Mouse (Mus musculus): Measurements from ENCODE around the gene Cstb. TPM values are rescaled to one million over a fixed set of nuclear protein-coding genes. Genes with fewer than 3 reads are reported as not detected.

The Cstb gene
- polyA plus RNA-seq, 1 experiment from 2014 or later = 675 TPM

- no peaks in the 10 kb centered on the region; the same call in 1 of the 2 replicates for H3K4me1 ChIP-seq (replicated peaks; ENCODE audit: control insufficient read depth, insufficient read depth)
- TF ChIP-seq CTCF (IDR thresholded peaks at IDR 0.05; ENCODE audit: low read depth) (no peak), EP300 (optimal IDR thresholded peaks at IDR 0.05) (no peak)
- H3K27me3 ChIP-seq (ENCODE audit: control insufficient read depth, insufficient read depth, low read length) = no peaks in the 10 kb centered on the region
- H3K4me3 ChIP-seq (ENCODE audit: low read depth, low read length) = no peak overlapping the region
- H3K36me3 ChIP-seq (ENCODE audit: control insufficient read depth, insufficient read depth, low read length) = peaks cover 3% of the 10 kb centered on the region; the same call in 1 of the 2 replicates
- WGBS = 84% methylated on average over 3 of the region's 3 CpGs
- no peak overlapping the region for H3K4me2 ChIP-seq (replicated peaks; ENCODE audit: low read depth)
- H3K9me3 ChIP-seq (ENCODE audit: control insufficient read depth, low read length) = no peaks in the 10 kb centered on the region
- no peak overlapping the region for H3K9ac ChIP-seq (ENCODE audit: low read length)
- ATAC-seq (ENCODE audit: low FRiP score, low TSS enrichment) = no peak
- no peak for DNase-seq (ENCODE audit: low spot score)
- H3K27ac ChIP-seq (replicated peaks) = no peak overlapping the region
These were observed 2.9 kb upstream of the Cstb start for GRCm38 (mm10) chr10:78422614-78423013.

GRCm38 (mm10) chr10:78426117-78426735 is 757 bp downstream of the Cstb start:
- 27% methylated on average over 6 of the region's 6 CpGs for WGBS
- Histone ChIP-seq H3K9me3 (ENCODE audit: control insufficient read depth, low read length) (no peaks in the 10 kb centered on the region), H3K4me3 (ENCODE audit: low read depth, low read length) (peak overlapping the region; percentile 79), H3K4me1 (replicated peaks; ENCODE audit: control insufficient read depth, insufficient read depth) (no peaks in the 10 kb centered on the region; the same call in 1 of the 2 replicates), H3K9ac (ENCODE audit: low read length) (peak overlapping the region; percentile 94), H3K27ac (replicated peaks) (peak overlapping the region; percentile 93), H3K4me2 (replicated peaks; ENCODE audit: low read depth) (peak overlapping the region; percentile 79), H3K27me3 (ENCODE audit: control insufficient read depth, insufficient read depth, low read length) (no peaks in the 10 kb centered on the region), H3K36me3 (ENCODE audit: control insufficient read depth, insufficient read depth, low read length) (peaks cover 14% of the 10 kb centered on the region)
- peak; percentile 47 for DNase-seq (ENCODE audit: low spot score)
- ATAC-seq (ENCODE audit: low FRiP score, low TSS enrichment) = peak; percentile 41
- TF ChIP-seq CTCF (IDR thresholded peaks at IDR 0.05; ENCODE audit: low read depth) (no peak), EP300 (optimal IDR thresholded peaks at IDR 0.05) (no peak)

- no peaks in the 10 kb centered on the region for H3K27me3 ChIP-seq (ENCODE audit: control insufficient read depth, insufficient read depth, low read length)
- no peak overlapping the region for H3K4me2 ChIP-seq (replicated peaks; ENCODE audit: low read depth)
- H3K36me3 ChIP-seq (ENCODE audit: control insufficient read depth, insufficient read depth, low read length) = peaks cover 14% of the 10 kb centered on the region
- 91% methylated on average over 11 of the region's 11 CpGs for WGBS
- no peak overlapping the region for H3K4me3 ChIP-seq (ENCODE audit: low read depth, low read length)
- no peak overlapping the region for H3K27ac ChIP-seq (replicated peaks)
- H3K9me3 ChIP-seq (ENCODE audit: control insufficient read depth, low read length) = no peaks in the 10 kb centered on the region
- no peak for TF ChIP-seq EP300 (optimal IDR thresholded peaks at IDR 0.05)
- no peak for TF ChIP-seq CTCF (IDR thresholded peaks at IDR 0.05; ENCODE audit: low read depth)
- DNase-seq (ENCODE audit: low spot score) = no peak
- no peaks in the 10 kb centered on the region; the same call in 1 of the 2 replicates for H3K4me1 ChIP-seq (replicated peaks; ENCODE audit: control insufficient read depth, insufficient read depth)
- H3K9ac ChIP-seq (ENCODE audit: low read length) = no peak overlapping the region
- ATAC-seq (ENCODE audit: low FRiP score, low TSS enrichment) = no peak
These were observed 2.6 kb downstream of the Cstb start for GRCm38 (mm10) chr10:78428070-78428469.

GRCm38 (mm10) chr10:78429180-78429579 is 3.7 kb downstream of the Cstb start:
- ATAC-seq (ENCODE audit: low FRiP score, low TSS enrichment) (no peak), DNase-seq (ENCODE audit: low spot score) (no peak)
- Histone ChIP-seq H3K27ac (replicated peaks) (no peak overlapping the region), H3K9ac (ENCODE audit: low read length) (no peak overlapping the region), H3K4me2 (replicated peaks; ENCODE audit: low read depth) (no peak overlapping the region), H3K36me3 (ENCODE audit: control insufficient read depth, insufficient read depth, low read length) (peaks cover 14% of the 10 kb centered on the region), H3K9me3 (ENCODE audit: control insufficient read depth, low read length) (no peaks in the 10 kb centered on the region), H3K27me3 (ENCODE audit: control insufficient read depth, insufficient read depth, low read length) (no peaks in the 10 kb centered on the region), H3K4me1 (replicated peaks; ENCODE audit: control insufficient read depth, insufficient read depth) (no peaks in the 10 kb centered on the region; the same call in 1 of the 2 replicates), H3K4me3 (ENCODE audit: low read depth, low read length) (no peak overlapping the region)
- 84% methylated on average over 5 of the region's 5 CpGs for WGBS
- TF ChIP-seq EP300 (optimal IDR thresholded peaks at IDR 0.05) (no peak), CTCF (IDR thresholded peaks at IDR 0.05; ENCODE audit: low read depth) (no peak)

- no peaks in the 10 kb centered on the region for H3K9me3 ChIP-seq (ENCODE audit: control insufficient read depth, low read length)
These were observed 4.3 kb downstream of the Cstb start for GRCm38 (mm10) chr10:78429776-78430175.

GRCm38 (mm10) chr10:78432853-78433252 is 7.4 kb downstream of the Cstb start:
- no peak for ATAC-seq (ENCODE audit: low FRiP score, low TSS enrichment)
- no peak for TF ChIP-seq CTCF (IDR thresholded peaks at IDR 0.05; ENCODE audit: low read depth)
- no peak for TF ChIP-seq EP300 (optimal IDR thresholded peaks at IDR 0.05)
- no peaks in the 10 kb centered on the region for H3K9me3 ChIP-seq (ENCODE audit: control insufficient read depth, low read length)
- H3K27ac ChIP-seq (replicated peaks) = no peak overlapping the region
- H3K4me2 ChIP-seq (replicated peaks; ENCODE audit: low read depth) = no peak overlapping the region
- no peak overlapping the region for H3K9ac ChIP-seq (ENCODE audit: low read length)
- no peak overlapping the region for H3K4me3 ChIP-seq (ENCODE audit: low read depth, low read length)
- DNase-seq (ENCODE audit: low spot score) = no peak
- peaks cover 9% of the 10 kb centered on the region for H3K36me3 ChIP-seq (ENCODE audit: control insufficient read depth, insufficient read depth, low read length)
- no peaks in the 10 kb centered on the region for H3K27me3 ChIP-seq (ENCODE audit: control insufficient read depth, insufficient read depth, low read length)
- WGBS = 66% methylated on average over 3 of the region's 3 CpGs
- H3K4me1 ChIP-seq (replicated peaks; ENCODE audit: control insufficient read depth, insufficient read depth) = no peaks in the 10 kb centered on the region

More at GRCm38 (mm10) chr10:78429776-78430175, 4.3 kb downstream of the Cstb start:
- Histone ChIP-seq H3K4me3 (ENCODE audit: low read depth, low read length) (no peak overlapping the region), H3K36me3 (ENCODE audit: control insufficient read depth, insufficient read depth, low read length) (peaks cover 14% of the 10 kb centered on the region), H3K9ac (ENCODE audit: low read length) (no peak overlapping the region), H3K4me2 (replicated peaks; ENCODE audit: low read depth) (no peak overlapping the region), H3K4me1 (replicated peaks; ENCODE audit: control insufficient read depth, insufficient read depth) (no peaks in the 10 kb centered on the region; the same call in 1 of the 2 replicates), H3K27ac (replicated peaks) (no peak overlapping the region), H3K27me3 (ENCODE audit: control insufficient read depth, insufficient read depth, low read length) (no peaks in the 10 kb centered on the region)
- ATAC-seq (ENCODE audit: low FRiP score, low TSS enrichment) = no peak
- 93% methylated on average over 2 of the region's 2 CpGs for WGBS
- DNase-seq (ENCODE audit: low spot score) = no peak
- TF ChIP-seq EP300 (optimal IDR thresholded peaks at IDR 0.05) = no peak
- TF ChIP-seq CTCF (IDR thresholded peaks at IDR 0.05; ENCODE audit: low read depth) = no peak

Data from stomach, postnatal 0 days (tissue).